Mouse (Mus musculus): ENCODE data around the gene Trim47.
"Not testable (repeated sequence)": the region's sequence is repeated elsewhere in the genome, so short reads cannot be mapped to it uniquely, and the experiment has no call there.

Gene Trim47

DNA sequence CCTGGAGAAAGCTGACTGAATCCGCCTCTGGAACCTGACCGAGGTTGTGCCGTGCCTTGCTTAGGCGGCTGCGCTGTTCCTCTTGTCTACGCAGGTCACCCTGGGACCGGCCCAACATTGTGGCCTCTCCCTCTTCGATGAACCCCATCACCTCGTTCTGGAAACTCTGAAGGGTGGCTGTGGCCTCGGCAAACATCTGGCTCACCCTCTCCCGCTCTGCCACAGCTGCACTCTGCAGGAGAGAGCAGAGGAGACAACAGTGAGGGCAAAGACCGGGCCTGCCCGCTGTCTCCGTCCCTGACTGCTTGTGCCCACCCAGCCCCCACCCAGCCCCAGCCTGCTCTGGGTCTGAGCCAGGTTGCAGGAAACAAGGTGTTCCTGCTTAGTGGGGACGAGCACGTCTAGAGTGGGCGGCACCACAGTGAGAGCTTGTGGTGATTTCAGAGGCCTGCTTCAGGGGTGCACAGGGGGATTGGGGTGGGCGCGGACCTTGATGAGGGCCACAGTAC is 19.2 kb downstream of the Trim47 start:
- peak; percentile 69 for DNase-seq (ENCODE audit: low spot score)

DNA sequence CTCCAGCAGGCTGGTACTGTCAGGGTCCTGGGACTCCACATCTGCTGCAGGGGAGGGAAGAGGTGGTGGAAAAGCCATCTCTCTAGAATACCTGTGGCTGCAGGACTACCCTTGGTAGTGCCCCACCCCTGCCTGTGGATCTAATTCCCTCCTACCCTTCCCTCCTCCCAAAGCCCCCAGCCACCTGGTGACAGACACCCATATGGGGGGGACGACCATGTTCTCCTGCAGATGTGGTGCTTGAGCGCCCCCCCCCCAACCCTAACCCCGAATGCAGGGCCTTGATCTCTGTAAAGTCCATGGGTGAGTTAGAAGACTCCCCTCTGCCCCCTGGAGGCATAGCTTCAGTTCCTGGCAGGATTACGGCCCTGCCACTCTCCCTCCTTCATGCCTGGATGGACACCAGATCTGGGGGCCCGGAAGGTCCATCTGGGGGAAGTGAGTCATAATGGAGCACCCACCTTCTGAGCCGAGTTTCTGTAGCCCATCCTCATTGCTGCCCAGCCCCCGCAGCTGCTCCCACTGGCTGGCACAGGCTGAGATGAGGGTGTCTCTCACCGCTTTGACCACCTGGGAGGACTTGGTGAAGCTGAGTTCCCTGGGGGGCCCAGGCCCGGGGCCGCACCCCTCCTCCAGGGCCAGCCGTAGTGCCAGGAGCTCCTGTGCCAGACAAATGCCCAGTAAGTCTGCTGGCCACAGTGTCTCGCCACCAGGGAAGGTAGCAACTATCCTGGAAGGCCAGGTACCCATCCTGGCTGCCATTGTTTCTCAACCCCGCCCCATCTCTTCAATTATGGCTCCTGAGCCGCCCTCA is 19.8 kb downstream of the Trim47 start:
- DNase-seq (ENCODE audit: low spot score), result peak; percentile 69

DNA sequence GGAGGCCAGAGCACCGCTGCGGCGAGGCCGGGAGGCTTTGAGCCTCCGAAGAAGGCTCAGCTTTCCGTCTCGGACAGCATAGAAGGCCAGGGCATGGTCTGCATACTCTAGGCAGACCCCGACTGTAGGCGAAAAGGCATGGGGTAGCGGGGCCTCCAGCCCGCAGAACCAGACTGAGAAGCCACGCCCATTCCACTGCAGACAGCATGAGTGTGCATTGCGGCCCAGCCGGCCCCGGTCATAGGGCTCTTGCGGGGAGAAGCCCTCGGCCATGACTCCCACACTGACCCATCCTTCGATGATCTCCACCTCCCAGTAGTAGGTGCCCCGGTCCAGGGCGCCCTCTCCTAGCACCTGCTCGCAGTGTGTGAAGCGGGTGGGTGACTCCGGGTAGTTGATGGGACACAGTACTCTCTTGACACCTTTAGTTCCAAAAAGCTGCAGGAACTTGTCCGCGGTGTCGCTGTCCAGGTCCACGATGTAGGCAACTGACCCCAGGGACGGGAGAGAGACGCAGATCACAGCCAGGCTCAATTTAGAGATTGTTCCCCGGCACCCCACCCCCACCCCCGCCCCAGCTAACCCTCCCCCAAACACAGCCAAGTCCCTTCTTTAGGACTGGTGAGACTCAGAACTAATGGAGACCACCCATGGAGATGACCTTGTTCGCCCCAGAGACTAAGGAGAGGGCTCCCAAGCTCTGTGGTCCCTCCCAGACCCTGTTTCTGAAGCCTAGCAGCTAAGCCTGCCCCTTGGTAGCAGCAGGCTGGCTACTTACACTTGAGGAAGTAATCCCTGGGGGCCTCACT is 20.7 kb downstream of the Trim47 start:
- peak; percentile 69 for DNase-seq (ENCODE audit: low spot score)

DNA sequence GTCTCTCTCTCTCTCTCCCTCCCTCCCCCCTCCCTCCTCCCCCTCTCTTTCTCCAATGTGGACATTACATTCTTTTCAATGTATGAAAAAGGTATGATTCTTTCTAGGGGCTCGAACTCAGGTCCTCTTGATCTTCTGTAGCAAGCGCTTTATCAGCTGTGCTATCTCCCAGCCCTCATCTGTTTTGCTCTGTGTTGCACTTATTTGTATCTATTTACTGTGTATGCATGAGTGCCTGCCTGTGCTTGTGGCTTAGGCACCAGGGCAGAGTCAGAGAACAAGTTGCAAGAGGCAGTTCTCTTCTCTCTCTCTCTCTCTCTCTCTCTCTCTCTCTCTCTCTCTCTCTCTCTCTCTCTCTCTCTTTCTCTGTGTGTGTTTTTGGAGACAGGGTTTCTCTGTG is 21.9 kb downstream of the Trim47 start:
- no peak for DNase-seq (ENCODE audit: low spot score)

DNA sequence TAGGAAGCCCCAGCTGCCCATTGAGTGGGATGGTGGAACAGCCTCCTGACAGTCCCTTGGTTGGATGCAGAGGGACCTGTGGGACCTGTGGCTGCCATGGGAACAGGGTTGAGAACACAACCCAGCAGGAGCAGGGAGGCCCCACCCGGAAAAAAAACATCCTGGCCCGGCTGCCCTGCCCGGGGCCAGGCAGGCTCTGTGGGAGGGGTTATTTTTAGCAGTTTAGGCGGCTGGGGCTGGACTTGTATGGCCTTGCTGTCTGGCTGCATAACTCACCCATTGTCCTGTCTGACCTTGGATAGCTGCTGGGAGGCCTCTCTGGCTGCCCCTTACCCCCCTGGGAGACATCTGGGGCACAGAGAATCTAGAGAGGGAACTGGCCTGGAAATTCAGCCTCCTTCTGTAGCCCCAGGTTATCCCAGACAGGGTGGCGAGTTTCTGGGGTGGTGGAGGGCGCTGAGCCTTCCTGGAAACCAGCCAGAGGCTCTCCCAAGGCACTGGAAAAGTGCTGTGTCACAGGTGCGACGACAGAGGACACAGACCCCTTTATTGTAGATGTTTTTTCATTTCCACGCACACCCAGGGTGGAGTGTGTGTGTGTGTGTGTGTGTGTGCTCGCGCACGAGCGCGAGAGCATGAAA is 22.9 kb downstream of the Trim47 start:
- peak; percentile 75 for DNase-seq (ENCODE audit: low spot score)

DNA sequence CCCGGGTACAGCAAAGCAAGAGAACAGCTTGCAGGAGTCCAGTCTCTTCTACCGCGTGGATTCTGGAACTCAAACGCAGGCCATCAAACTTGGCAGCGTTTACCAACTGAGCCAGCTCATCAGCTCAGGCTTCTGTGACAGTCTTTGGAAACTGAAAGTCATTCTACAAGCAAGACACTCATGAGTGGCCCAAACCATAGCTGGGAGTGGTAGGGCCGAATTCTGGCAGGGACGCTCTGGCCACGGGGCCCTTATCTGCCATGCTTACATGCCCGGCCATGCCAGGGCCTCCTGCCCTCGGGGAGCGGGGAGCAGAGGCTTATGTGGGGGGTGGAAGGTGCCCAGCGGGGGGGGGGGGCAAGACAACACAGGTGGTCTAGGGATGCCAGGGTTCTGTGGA is 23.4 kb downstream of the Trim47 start:
- peak; percentile 58 for DNase-seq (ENCODE audit: low spot score)

DNA sequence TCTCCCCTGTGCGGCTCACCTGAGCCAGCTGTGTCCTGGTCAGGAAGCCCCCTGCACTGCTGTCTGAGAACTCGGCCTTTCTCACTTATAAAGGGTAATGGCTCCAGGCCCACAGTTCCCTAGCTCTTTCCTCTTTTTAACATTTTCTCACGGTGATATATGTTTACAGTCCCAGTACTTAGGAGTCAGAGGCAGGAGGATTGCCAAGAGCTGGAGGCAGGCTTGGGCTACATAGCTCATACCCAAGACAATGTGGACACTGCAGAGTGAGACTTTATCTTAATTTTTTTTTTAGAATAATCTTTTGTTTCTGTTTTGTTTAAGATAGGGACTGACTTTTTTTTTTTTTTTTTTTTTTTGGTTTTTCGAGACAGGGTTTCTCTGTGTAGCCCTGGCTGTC is 24.5 kb downstream of the Trim47 start:
- DNase-seq (ENCODE audit: low spot score), result no peak

DNA sequence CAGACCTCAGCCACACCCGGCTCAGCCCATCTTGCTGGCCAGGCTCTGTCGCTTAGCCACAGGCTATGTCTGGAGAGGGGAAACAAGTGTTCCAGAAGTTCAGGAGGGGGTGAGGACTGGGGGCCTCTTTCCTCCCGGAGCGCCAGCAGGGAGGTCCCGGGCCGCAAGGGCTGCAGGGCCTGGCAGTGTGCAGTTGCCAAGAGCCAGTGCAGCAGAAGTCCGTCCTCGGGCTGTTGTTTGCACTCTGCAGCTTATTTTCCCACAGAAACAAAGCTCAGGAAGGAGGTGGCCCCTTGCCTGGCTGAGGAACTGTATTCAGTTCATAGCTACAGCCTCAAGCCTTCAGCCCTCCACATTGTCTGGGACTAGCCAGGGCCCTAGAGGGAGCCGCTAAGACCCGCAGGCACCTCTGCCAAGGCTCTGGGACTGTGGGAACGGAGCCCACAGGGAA is 25.1 kb downstream of the Trim47 start:
- peak; percentile 56 for DNase-seq (ENCODE audit: low spot score)

DNA sequence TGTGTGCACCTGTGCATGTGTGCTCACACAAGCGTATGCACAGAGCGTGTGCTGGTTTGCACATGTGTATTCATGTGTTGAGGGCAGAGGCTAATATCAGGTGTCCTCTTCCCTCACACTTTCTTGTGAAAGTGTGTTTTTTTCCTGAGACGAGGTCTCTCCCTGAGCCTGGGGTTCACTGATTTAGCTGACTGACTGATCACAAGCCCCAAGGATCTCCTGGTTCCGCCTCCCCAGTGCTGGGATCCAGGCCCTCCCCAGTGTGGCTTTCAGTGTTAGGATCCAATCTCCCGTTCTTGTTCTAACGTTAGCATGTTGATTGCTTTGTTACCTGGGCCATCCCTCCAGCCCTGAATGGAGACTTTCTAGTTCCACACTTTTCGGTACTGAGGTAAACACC is 26.2 kb downstream of the Trim47 start:
- DNase-seq (ENCODE audit: low spot score), result no peak

DNA sequence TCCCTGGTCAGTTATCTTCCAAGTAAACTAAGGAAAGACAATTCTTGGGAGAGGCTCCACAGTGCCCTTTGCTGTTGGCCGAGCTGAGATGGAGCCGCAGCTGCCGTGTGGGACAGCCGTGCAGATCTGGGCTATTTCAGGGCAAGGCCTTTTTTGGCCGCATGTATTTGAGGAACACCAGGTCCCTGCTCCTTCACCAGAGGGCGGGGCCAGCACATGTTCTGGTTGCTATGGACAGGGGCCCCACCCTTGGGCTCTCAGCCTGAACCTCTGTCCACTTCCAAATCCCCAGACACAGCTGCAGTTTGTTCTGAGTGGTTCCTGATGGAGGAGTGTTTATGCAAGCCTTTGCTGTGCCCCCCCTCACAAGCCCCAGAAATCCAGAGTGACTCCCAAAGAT is 26.6 kb downstream of the Trim47 start:
- peak; percentile 80 for DNase-seq (ENCODE audit: low spot score)

DNA sequence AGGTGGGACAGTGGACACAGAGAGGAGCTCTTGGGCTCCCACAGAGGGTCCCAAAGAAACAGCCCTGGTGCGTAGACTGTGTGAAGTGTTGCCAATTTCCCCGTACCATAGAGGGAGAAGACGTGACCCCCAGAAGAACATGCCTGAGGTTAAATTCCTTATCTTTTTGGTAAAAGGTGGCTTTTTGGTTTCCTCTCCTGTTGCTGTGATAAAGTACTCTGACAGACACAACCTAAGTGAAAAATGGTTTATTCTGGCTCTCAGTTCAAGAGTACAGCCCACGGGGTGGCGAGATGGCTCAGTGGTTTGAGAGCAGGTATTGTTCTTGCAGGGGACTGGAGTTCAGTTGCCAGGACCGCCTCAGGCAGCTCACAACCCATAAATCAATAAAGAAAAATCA is 27.5 kb downstream of the Trim47 start:
- DNase-seq (ENCODE audit: low spot score), result no peak

DNA sequence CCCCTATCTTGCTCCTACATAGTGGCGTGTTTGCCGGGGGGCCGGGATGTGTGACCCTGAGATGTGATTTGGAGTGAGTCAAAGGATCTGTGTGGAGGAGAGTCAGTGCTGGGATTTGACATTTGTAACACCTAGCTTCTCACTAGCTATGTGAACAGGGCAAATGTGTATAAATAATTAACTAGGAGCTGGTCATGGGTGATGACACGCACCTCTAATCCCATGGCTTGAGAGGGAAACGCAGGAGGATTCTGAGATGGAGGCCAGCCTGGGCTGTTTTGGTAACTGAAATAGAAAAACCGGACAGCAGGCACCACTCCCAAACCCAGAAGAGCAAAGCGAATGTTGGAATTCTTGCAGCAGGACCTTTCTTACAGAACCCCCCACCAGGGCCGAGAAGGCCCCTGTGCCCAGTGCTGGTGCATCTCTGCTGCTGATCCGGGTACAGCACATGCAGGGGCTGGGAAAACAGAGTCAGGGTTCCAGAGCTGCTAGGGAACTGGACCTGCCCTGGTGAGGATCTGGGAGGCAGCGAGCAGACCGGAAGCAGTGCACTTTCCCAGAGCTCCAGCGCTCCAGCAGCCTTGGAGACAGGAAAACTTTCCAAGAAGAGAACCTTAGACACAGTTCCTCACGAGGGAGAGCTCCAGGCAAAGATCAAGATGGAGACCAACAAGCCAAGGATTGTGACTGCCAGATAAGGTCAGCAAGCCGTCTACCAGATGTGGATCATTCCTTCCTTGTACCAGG is 28.1 kb downstream of the Trim47 start:
- no peak for DNase-seq (ENCODE audit: low spot score)

DNA sequence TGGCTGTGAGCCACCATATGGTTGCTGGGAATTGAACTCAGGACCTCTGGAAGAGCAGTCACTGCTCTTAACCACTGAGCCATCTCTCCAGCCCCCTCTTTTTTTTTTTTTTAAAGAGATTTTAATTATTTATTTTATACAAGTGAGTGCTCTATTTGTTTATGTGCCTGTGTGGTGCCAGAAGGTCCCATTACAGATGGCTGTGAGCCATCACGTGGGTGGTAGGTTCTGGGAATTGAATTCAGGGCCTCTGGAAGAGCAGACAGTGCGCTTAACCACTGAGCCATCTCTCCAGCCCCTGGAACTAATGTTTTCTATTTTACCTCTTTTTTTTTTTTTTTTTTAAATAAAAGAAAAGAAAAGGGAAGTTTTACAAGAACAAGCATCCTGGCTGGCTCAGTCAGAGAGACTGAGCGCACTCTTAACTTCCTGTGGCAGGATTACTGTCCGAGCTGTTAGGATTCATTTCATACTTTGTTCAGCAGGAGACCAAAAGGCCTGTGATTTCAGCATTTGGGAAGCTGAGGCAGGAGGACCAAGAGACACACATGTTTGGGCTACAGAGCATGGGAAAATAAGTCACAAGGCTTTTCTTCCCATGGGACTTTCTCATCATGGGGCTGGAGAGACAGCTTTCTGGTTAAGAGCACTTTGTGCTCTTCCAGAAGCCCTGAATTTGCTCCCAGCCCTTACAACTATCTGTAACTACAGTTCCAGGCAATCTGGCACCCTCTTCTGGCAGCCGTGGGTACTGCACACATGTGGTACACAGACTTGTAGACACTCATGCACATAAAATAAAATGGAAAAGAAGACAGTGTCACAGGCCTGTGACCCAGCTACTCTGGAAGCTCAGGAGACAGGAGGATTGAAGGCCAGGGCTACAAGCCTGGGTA is 30.5 kb downstream of the Trim47 start:
- no peak for DNase-seq (ENCODE audit: low spot score)

DNA sequence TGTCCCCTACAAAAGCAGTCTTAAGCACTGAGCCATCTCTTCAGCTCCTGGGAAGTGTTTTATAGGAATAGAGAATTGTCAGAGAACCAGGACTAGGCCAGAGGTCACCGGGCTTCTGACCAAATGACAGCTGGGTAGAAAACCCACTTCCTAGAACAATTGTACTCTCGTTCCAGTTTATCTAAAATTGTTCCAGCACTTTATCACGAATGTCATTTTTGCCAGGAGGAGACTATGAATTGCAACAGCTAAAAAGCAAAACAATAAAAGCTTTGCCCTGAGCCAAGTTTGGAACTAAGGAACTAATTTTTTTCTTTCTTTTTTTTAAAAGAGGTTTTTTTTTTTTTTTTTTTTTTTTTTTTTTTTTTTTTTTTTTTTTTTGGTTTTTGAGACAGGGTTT is 31.4 kb downstream of the Trim47 start:
- no peak for DNase-seq (ENCODE audit: low spot score)

DNA sequence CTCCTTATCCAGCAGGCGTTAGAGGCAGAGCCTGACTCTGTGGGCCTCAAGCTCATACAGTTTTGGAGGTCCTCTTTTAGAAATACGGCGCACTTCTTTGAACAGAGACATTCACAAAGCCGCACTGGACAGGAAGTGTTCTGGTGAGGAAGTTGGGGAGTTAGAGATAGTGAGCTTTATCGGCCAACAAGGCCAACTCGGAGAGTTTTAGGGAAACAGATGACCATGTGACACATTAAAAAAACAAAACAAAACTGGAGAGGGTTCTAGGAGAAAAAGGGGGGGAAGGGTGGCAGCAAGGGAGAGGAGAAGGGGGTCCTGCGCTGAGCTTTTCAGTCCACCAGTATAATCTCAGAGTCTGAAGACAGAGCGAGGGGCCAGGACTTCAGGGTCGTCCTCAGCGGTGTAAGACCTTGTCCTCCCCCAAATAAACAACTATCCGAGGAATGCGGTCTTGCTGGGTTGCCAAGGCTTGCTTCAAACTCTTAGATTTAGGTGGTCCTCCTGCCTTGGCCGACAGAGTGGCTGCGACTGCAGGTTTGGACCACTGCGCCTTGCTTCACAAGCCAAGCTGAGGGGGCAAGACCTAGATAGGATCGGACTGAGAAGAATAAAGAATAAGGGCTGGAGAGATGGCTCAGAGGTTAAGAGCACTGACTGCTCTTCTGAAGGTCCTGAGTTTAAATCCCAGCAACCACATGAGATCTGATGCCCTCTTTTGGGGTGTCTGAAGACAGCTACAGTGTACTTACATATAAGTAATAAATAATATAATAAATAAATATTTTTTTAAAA is 33.0 kb downstream of the Trim47 start:
- DNase-seq (ENCODE audit: low spot score), result peak; percentile 43

DNA sequence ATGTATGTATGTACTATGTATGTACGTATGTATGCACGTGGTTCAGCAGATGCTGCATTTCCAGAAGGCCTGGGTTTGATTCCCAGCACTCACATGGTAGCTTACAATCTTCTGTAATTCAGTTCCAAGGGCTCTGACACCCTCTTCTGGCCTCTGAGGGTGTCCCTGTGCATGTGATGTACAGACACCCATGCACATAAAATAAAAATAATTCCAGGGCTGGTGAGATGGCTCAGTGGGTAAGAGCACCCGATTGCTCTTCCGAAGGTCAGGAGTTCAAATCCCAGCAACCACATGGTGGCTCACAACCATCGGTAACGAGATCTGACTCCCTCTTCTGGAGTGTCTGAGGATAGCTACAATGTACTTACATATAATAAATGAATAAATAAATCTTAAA is 34.1 kb downstream of the Trim47 start:
- not testable (repeated sequence) for DNase-seq (ENCODE audit: low spot score)

DNA sequence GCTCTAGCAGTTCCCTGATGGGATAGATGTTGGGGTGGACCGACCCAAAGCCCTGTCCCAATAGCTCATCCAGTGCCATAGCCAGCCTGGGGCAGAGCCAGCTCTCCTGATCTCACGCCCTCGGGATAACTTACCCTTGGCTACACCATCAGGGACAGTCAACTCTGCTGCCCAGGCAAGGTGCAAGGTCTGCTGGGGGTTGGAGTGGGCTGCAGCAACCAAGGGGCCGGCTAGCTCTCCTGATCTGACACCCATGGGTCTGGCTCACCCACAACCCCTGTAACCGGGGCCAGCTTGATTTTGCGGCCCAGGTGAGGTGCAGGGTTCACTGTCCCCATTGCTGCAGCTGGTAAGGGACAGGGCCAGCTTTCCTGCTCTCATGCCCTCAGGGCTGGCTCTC is 35.4 kb downstream of the Trim47 start:
- DNase-seq (ENCODE audit: low spot score), result no peak

DNA sequence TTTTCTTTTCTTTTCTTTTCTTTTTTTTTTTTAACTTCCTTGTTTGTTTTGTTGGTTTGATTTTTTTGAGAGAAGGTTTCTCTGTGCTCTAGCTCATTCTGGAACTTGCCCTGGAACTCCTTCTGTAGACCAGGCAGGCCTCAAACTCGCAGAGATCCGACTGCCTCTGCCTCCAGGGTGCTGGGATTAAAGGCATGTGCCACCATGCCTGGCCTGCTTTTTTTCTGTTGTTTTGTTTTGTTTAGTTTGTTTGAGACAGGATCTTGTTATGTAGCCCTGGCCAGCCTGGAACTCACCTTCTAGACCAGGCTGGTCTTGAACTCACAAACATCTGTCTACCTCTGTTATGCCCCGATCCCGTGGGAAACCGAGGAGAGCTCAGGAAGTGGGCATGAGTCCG is 37.5 kb downstream of the Trim47 start:
- DNase-seq (ENCODE audit: low spot score), result no peak

DNA sequence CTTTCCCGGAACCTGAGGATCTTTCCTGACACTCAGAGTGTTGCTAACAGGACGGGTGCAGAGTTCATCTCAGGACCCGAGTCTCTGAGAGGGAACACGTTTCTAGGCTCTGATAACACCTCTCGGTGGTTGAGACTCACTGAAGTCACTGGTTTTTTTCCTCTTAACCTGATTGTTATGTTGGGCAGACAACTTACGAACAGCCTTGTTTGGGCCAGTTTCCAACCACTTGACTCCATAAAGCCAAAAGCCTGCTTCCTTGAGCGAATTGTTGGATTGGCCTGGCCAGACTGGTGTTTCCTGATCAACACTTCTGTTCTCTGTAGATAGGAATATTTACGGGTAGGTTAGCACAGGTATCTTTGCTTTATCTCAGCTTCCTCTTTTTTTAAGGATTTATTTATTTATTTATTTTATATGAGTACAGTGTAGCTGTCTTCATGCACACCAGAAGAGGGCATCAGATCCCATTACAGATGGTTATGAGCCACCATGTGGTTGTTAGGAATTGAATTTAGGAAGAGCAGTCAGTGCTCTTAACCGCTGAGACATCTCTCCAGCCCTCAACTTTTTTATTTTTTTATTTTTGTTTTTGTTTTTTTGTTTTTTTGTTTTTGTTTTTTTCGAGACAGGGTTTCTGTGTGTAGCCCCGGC is 38.1 kb downstream of the Trim47 start:
- no peak for DNase-seq (ENCODE audit: low spot score)

DNA sequence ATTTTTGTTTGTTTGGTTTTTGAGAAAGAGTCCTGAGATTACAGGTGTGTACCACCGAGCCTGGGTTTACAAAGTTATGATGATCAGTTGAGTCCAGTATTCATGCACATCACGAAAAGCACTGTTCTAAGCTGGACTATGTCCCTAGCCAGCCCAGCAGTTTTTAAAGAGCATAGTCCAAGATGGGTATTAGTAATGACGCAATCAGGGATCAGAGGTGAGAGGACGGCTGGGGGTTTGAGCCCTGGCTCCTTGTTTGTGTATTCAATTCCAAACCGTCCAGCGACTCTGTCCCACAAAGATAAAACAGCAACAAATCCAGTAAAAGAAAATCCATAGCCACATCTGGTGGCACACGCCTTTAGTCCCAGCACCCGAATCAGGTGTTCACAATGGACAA is 38.8 kb downstream of the Trim47 start:
- no peak for DNase-seq (ENCODE audit: low spot score)
